9 mouse cellular contexts compared by ENCODE assay signal in the genomic region with DNA sequence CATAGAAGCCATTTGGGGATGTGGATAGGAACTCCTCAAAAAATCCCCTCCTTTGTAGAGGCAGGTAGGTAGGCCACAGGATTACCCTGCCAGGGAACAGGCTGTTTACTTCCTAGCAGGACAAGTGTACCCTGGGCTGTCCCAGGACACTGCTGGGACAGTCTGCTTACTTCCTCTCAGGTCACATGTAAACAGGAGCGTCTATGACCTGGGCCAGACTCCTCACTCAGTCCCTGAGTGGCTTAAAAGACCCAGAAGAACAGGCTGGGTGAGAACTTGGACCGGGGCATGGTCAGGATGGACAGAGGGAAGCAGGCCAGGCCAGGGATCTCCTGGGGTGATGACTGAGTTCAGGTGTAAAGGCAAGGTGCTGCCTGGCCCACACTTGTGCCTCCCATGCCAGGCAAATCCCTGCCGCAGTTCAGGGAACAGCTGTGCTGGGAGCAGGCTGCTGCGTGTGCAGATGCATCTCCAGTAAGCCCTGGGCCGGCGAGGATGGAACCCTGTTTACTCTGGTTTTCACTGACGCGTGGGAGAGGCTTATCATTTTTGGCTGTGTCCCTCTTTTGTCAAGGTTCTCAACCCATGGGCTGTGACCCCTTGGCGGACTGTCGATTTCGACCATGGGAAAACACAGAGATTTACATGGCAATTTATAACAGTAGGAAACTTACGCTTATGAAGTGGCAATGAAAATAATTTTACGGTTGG. TPM values are rescaled to one million over a fixed set of nuclear protein-coding genes. Genes with fewer than 3 reads are reported as not detected.
A peak's percentile ranks its signal among the peaks of the same experiment; 100 is the strongest.
DNase-seq lines count a peak whose midpoint lies in the region; ATAC-seq and TF ChIP-seq lines count a peak whose summit lies in the region.
"Had no signal": no experiment of that assay in that cellular context is flagged by ENCODE, and none has a peak within 500 bp of the region (broad histone marks: within the 10 kb centered on the region; RNA-seq: fewer than 3 reads in every experiment).

No protein-coding gene starts in this region.

- 68% methylated on average over 13 of the region's 13 CpGs for WGBS in heart, embryonic 16.5 days
- 60% methylated on average over 13 of the region's 13 CpGs for WGBS in limb, embryonic 14.5 days

- ATAC-seq in heart, embryonic 16.5 days (replicated peaks; ENCODE audit: extremely low read depth, insufficient read depth, low FRiP score): 0 out of 2 replicates have a peak, but pooled peaks have one; percentile 5
- ATAC-seq in limb, embryonic 14.5 days (ENCODE audit: low FRiP score, low read depth): no peak
- ATAC-seq in frontal cortex, adult (ENCODE audit: low TSS enrichment): no peak

- H3K27me3 ChIP-seq in heart, embryonic 16.5 days (ENCODE audit: control insufficient read depth, insufficient read depth, low read length): peaks cover 60% of the 10 kb centered on the region
- H3K27me3 ChIP-seq in limb, embryonic 14.5 days (ENCODE audit: control insufficient read depth, insufficient read depth, low read length): peaks cover 37% of the 10 kb centered on the region

- H3K27ac ChIP-seq in heart, embryonic 16.5 days (ENCODE audit: low read length): no peak overlapping the region
- H3K27ac ChIP-seq in limb, embryonic 14.5 days (replicated peaks; ENCODE audit: low read depth, low read length): no peak overlapping the region

- H3K36me3 ChIP-seq in heart, embryonic 16.5 days (ENCODE audit: control insufficient read depth, insufficient read depth): no peaks in the 10 kb centered on the region
- H3K36me3 ChIP-seq in limb, embryonic 14.5 days (ENCODE audit: control insufficient read depth, insufficient read depth, low read length): no peaks in the 10 kb centered on the region
- H3K36me3 ChIP-seq: heart, embryonic 10.5 days had no signal

- H3K9me3 ChIP-seq in heart, embryonic 16.5 days (replicated peaks; ENCODE audit: control insufficient read depth, low read length): no peaks in the 10 kb centered on the region
- H3K9me3 ChIP-seq in limb, embryonic 14.5 days (ENCODE audit: control insufficient read depth, low read length): no peaks in the 10 kb centered on the region
- H3K9me3 ChIP-seq: heart, embryonic 10.5 days had no signal

- DNase-seq in heart, postnatal 14 days: no peak
- peak; percentile 17 for DNase-seq in retina, postnatal 1 day
- no peak for DNase-seq in retina, embryonic 14.5 days (ENCODE audit: low spot score)
- DNase-seq in limb, embryonic 14.5 days (ENCODE audit: low spot score): no peak
- DNase-seq in left cerebral cortex, postnatal 4 days: no peak
- DNase-seq in layer of hippocampus, postnatal 14 days (ENCODE audit: low spot score in 2 of 2): no peak

- H3K4me2 ChIP-seq in heart, embryonic 16.5 days (ENCODE audit: low read depth, low read length): no peak overlapping the region
- peak overlapping the region; percentile 68; the same call in 1 of the 2 replicates for H3K4me2 ChIP-seq in limb, embryonic 14.5 days (replicated peaks; ENCODE audit: low read depth, low read length, severe bottlenecking)

- intact Hi-C loops in heart, postnatal 14 days (cut with DNase I): no loop called here
- intact Hi-C loops in left cerebral cortex, postnatal 4 days (cut with DNase I): loop anchor here (5.0 to 10.0 kb wide), 2 partner anchors 108 to 171 kb away; no protein-coding TSS in a partner anchor

- H3K4me3 ChIP-seq in heart, embryonic 16.5 days (ENCODE audit: low read length): no peak overlapping the region; the same call in 1 of the 2 replicates
- H3K4me3 ChIP-seq in limb, embryonic 14.5 days (replicated peaks; ENCODE audit: low read length): peak overlapping the region; percentile 50; the same call in 1 of the 2 replicates

- H3K4me1 ChIP-seq in heart, embryonic 16.5 days (ENCODE audit: control insufficient read depth, insufficient read depth, low read length): no peaks in the 10 kb centered on the region; the same call in none of the 2 replicates
- H3K4me1 ChIP-seq in limb, embryonic 14.5 days (ENCODE audit: control insufficient read depth, insufficient read depth, low read length): 0 out of 2 replicates have a peak, but pooled peaks cover 3% of the 10 kb centered on the region

- no peak for TF ChIP-seq POLR2A in limb, embryonic 14.5 days (IDR thresholded peaks at IDR 0.05; ENCODE audit: borderline replicate concordance, extremely low read depth, insufficient read depth, insufficient read length)

- H3K9ac ChIP-seq in heart, embryonic 16.5 days (ENCODE audit: low read length): no peak overlapping the region
- H3K9ac ChIP-seq in limb, embryonic 14.5 days (ENCODE audit: low read depth, low read length, severe bottlenecking): no peak overlapping the region

RNA-seq across cellular contexts. Expression of gene Doc2b, which starts 0.8 kb away (rescaled TPM):
- polyA plus RNA-seq in heart, embryonic 16.5 days (2015; fragmentation: Nextera tagmentation; extraction: Ambion mirVana): 0.16 and 0.18 TPM in 2 replicates
- total RNA-seq in heart, postnatal 14 days (2021): under 1 TPM; 0.29 TPM
- 3.8 and 3.9 TPM in 2 replicates for polyA plus RNA-seq in limb, embryonic 14.5 days (2012; rRNA removed)
- polyA plus RNA-seq in limb, embryonic 14.5 days (2014; fragmentation: Nextera tagmentation; extraction: Ambion mirVana): 1.6 and 1.7 TPM in 2 replicates
- total RNA-seq in left cerebral cortex, postnatal 4 days (2021): 10 to 100 TPM; 47.9 to 53.4 TPM
- 10 to 100 TPM; 84.1 to 86.4 TPM for total RNA-seq in layer of hippocampus, postnatal 14 days (2021)

Comparison
In these comparisons a context has a peak if more than half of its experiments do, and no peak if none do; other contexts are left out.
1. RNA of gene Doc2b, which starts 0.8 kb away (total RNA-seq): 84.1 to 86.4 TPM in layer of hippocampus, postnatal 14 days and 47.9 to 53.4 TPM in left cerebral cortex, postnatal 4 days; 0.29 TPM in heart, postnatal 14 days; every median in the first group is over 10 times any median in the second.